Mouse (Mus musculus) layer of hippocampus, adult 8-10 months (tissue): Measurements from ENCODE around the gene Dhx33. TPM values are rescaled to one million over a fixed set of nuclear protein-coding genes. Genes with fewer than 3 reads are reported as not detected.

Source experiments
- total RNA-seq, 4 experiments: library from RNA; stranded (reverse); gene quantifications; 2 replicates each; pipeline ENCODE4 v1.2.4; 2022

Gene Dhx33
- total RNA-seq, 4 experiments from 2014 or later: 53.0 to 65.5 (median 58.5) TPM

Other genes with a start within 250 kb of the Dhx33 start
- 10 to 100 TPM; 20.4 to 23.8 (median 22.2) TPM for gene Zfp3, start 240.2 kb downstream of the Dhx33 start, total RNA-seq
- gene Scimp, start 191.9 kb downstream of the Dhx33 start, total RNA-seq: 1 to 10 TPM in 1 of 4 experiments, under 1 TPM in 1, not detected in 2; 0.83 to 1.9 TPM
- gene Rabep1, start 159.7 kb downstream of the Dhx33 start, total RNA-seq: 100 to 1,000 TPM; 114 to 117 (median 116) TPM
- gene Nup88, start 34.5 kb downstream of the Dhx33 start, total RNA-seq: 10 to 100 TPM; 50.9 to 62.2 (median 52.4) TPM
- gene Rpain, start 34.2 kb downstream of the Dhx33 start, total RNA-seq: 10 to 100 TPM; 33.5 to 43.3 (median 39.9) TPM
- 100 to 1,000 TPM; 103 to 108 (median 106) TPM for gene C1qbp, start 21.4 kb downstream of the Dhx33 start, total RNA-seq
- 10 to 100 TPM; 15.6 to 22.4 (median 18.4) TPM for gene Mis12, start 15.2 kb upstream of the Dhx33 start, total RNA-seq
- gene Derl2, start 15.4 kb upstream of the Dhx33 start, total RNA-seq: 10 to 100 TPM; 24.6 to 28.8 (median 26.3) TPM
- gene 6330403K07Rik, start 29.1 kb upstream of the Dhx33 start, total RNA-seq: 100 to 1,000 TPM; 206 to 237 (median 226) TPM
- gene Nlrp1a, start 140.3 kb upstream of the Dhx33 start, total RNA-seq: 1 to 10 TPM in 2 of 4 experiments, under 1 TPM in 2; 0.60 to 1.1 (median 0.94) TPM
- 1 to 10 TPM in 1 of 4 experiments, under 1 TPM in 3; 0.24 to 1.1 (median 0.56) TPM for gene Nlrp1b, start 226.3 kb upstream of the Dhx33 start, total RNA-seq